Mouse (Mus musculus) erythroblast, embryonic 14.5 days (primary cell): ENCODE results near the gene Fyttd1. TPM values are rescaled to one million over a fixed set of nuclear protein-coding genes. Genes with fewer than 3 reads are reported as not detected.
"Not testable (repeated sequence)": the region's sequence is repeated elsewhere in the genome, so short reads cannot be mapped to it uniquely, and the experiment has no call there.

ENCODE experiments used
- H3K27me3 ChIP-seq: 2 replicates; pipeline ENCODE4 v1.6.1; 2012; ENCODE audit warnings: inconsistent platforms; ENCODE audit not compliant: control insufficient read depth
- H3K36me3 ChIP-seq: 2 replicates; pipeline ENCODE4 v1.6.1; 2012; ENCODE audit warnings: mild to moderate bottlenecking, inconsistent platforms; ENCODE audit not compliant: control insufficient read depth
- H3K4me1 ChIP-seq: 2 replicates; pipeline ENCODE4 v1.6.1; 2012; ENCODE audit warnings: inconsistent platforms; ENCODE audit not compliant: control insufficient read depth
- H3K4me3 ChIP-seq: replicated peaks from 2 replicates; pipeline ENCODE3; 2012; ENCODE audit warnings: moderate library complexity, mild to moderate bottlenecking, inconsistent platforms
- H3K9me3 ChIP-seq: 2 replicates; pipeline ENCODE4 v1.6.1; 2012; ENCODE audit warnings: low read length, inconsistent platforms, mixed read lengths; ENCODE audit not compliant: control insufficient read depth
- GATA1 ChIP-seq: IDR thresholded peaks from 2 replicates; pipeline ENCODE4 v1.6.1; 2012; ENCODE audit warnings: low read length, inconsistent platforms, mixed read lengths
- TAL1 ChIP-seq: IDR thresholded peaks from 3 replicates; pipeline ENCODE4 v1.6.1; 2012; ENCODE audit warnings: low read length, inconsistent platforms, mixed read lengths
- polyA plus RNA-seq: library from polyadenylated mRNA; stranded (reverse); fragments of >175 nt; gene quantifications from 2 replicates; pipeline ENCODE4 v1.2.3, GENCODE M21; 2012

Fyttd1 gene
- polyA plus RNA-seq, 1 experiment, result 1.6 TPM

GRCm38 (mm10) chr16:32858771-32859636, 18.3 kb upstream of the Fyttd1 start:
- peaks cover 4% of the 10 kb centered on the region for H3K4me1 ChIP-seq
- H3K9me3 ChIP-seq, result no peaks in the 10 kb centered on the region
- no peak overlapping the region for H3K4me3 ChIP-seq
- H3K36me3 ChIP-seq, result peaks cover 6% of the 10 kb centered on the region
- TF ChIP-seq GATA1 (no peak), TAL1 (no peak)
- no peaks in the 10 kb centered on the region for H3K27me3 ChIP-seq

- Histone ChIP-seq H3K4me3 (no peak overlapping the region), H3K9me3 (no peaks in the 10 kb centered on the region), H3K36me3 (no peaks in the 10 kb centered on the region; the same call in 1 of the 2 replicates), H3K4me1 (peaks cover 2% of the 10 kb centered on the region), H3K27me3 (no peaks in the 10 kb centered on the region)
- TF ChIP-seq GATA1 (no peak), TAL1 (no peak)
Observed at GRCm38 (mm10) chr16:32861813-32862385, 15.4 kb upstream of the Fyttd1 start.

- Histone ChIP-seq H3K27me3 (no peaks in the 10 kb centered on the region), H3K36me3 (no peaks in the 10 kb centered on the region; the same call in 1 of the 2 replicates), H3K9me3 (no peaks in the 10 kb centered on the region), H3K4me3 (no peak overlapping the region), H3K4me1 (peaks cover 18% of the 10 kb centered on the region)
- TF ChIP-seq TAL1, result no peak
- no peak for TF ChIP-seq GATA1
Observed at GRCm38 (mm10) chr16:32865401-32865800, 11.9 kb upstream of the Fyttd1 start.

- no peak overlapping the region for H3K4me3 ChIP-seq
- H3K4me1 ChIP-seq, result peaks cover 18% of the 10 kb centered on the region
- no peaks in the 10 kb centered on the region for H3K27me3 ChIP-seq
- no peak for TF ChIP-seq GATA1
- TF ChIP-seq TAL1, result no peak
- H3K36me3 ChIP-seq, result no peaks in the 10 kb centered on the region; the same call in 1 of the 2 replicates
- no peaks in the 10 kb centered on the region for H3K9me3 ChIP-seq
Observed at GRCm38 (mm10) chr16:32866713-32867112, 10.6 kb upstream of the Fyttd1 start.

- peak overlapping the region; percentile 80 for H3K4me3 ChIP-seq
- TF ChIP-seq TAL1 (no peak), GATA1 (no peak)
- no peaks in the 10 kb centered on the region for H3K27me3 ChIP-seq
- H3K9me3 ChIP-seq, result no peaks in the 10 kb centered on the region
- H3K4me1 ChIP-seq, result peaks cover 18% of the 10 kb centered on the region
- H3K36me3 ChIP-seq, result no peaks in the 10 kb centered on the region; the same call in 1 of the 2 replicates
Observed at GRCm38 (mm10) chr16:32867919-32868552, 9.3 kb upstream of the Fyttd1 start.

- H3K4me3 ChIP-seq, result no peak overlapping the region
- no peaks in the 10 kb centered on the region for H3K9me3 ChIP-seq
- no peaks in the 10 kb centered on the region for H3K27me3 ChIP-seq
- TF ChIP-seq TAL1, result no peak
- TF ChIP-seq GATA1, result no peak
- no peaks in the 10 kb centered on the region; the same call in 1 of the 2 replicates for H3K36me3 ChIP-seq
- H3K4me1 ChIP-seq, result peaks cover 18% of the 10 kb centered on the region
Observed at GRCm38 (mm10) chr16:32870231-32870630, 7.1 kb upstream of the Fyttd1 start.

- H3K4me1 ChIP-seq, result peaks cover 14% of the 10 kb centered on the region
- no peaks in the 10 kb centered on the region; the same call in 1 of the 2 replicates for H3K27me3 ChIP-seq
- no peak overlapping the region for H3K4me3 ChIP-seq
- H3K9me3 ChIP-seq, result no peaks in the 10 kb centered on the region
- TF ChIP-seq GATA1 (no peak), TAL1 (no peak)
- no peaks in the 10 kb centered on the region for H3K36me3 ChIP-seq
Observed at GRCm38 (mm10) chr16:32873366-32873765, 3.9 kb upstream of the Fyttd1 start.

GRCm38 (mm10) chr16:32875281-32875680, 2.0 kb upstream of the Fyttd1 start:
- H3K27me3 ChIP-seq, H3K36me3 ChIP-seq, H3K4me3 ChIP-seq: not testable (repeated sequence)

GRCm38 (mm10) chr16:32875847-32876246, 1.5 kb upstream of the Fyttd1 start:
- no peak for TF ChIP-seq GATA1
- TF ChIP-seq TAL1, result no peak
- no peaks in the 10 kb centered on the region for H3K36me3 ChIP-seq
- no peak overlapping the region for H3K4me3 ChIP-seq
- no peaks in the 10 kb centered on the region; the same call in 1 of the 2 replicates for H3K27me3 ChIP-seq
- H3K4me1 ChIP-seq, result peaks cover 23% of the 10 kb centered on the region
- no peaks in the 10 kb centered on the region for H3K9me3 ChIP-seq

More at GRCm38 (mm10) chr16:32875281-32875680, 2.0 kb upstream of the Fyttd1 start:
- H3K9me3 ChIP-seq, result not testable (repeated sequence)
- H3K4me1 ChIP-seq, result peaks cover 23% of the 10 kb centered on the region
